Mouse (Mus musculus) heart, embryonic 16.5 days (tissue): ENCODE results near the gene Pex19. TPM values are rescaled to one million over a fixed set of nuclear protein-coding genes. Genes with fewer than 3 reads are reported as not detected.

Source experiments
- ATAC-seq: fragments of 200-750 bp; cut with Nextera tagmentation; replicated peaks from 2 replicates; pipeline ENCODE4 v1.8.0; 2017; ENCODE audit warnings: moderate number of reproducible peaks; ENCODE audit not compliant: insufficient read depth, low FRiP score; ENCODE audit errors: extremely low read depth
- H3K27ac ChIP-seq: fragments of 300-500 bp; sonication (generic); 2 replicates; pipeline ENCODE4 v1.5.1; 2014; ENCODE audit warnings: mild to moderate bottlenecking, low read length, control low read depth, moderate library complexity
- H3K27me3 ChIP-seq: fragments of 300-500 bp; sonication (generic); 2 replicates; pipeline ENCODE4 v1.6.1; 2014; ENCODE audit warnings: low read length, mixed read lengths; ENCODE audit not compliant: control insufficient read depth, insufficient read depth
- H3K36me3 ChIP-seq: fragments of 300-500 bp; sonication (generic); 2 replicates; pipeline ENCODE4 v1.6.1; 2014; ENCODE audit not compliant: control insufficient read depth, insufficient read depth
- H3K4me1 ChIP-seq: fragments of 300-500 bp; sonication (generic); 2 replicates; pipeline ENCODE4 v1.6.1; 2014; ENCODE audit warnings: low read length, mixed read lengths; ENCODE audit not compliant: control insufficient read depth, insufficient read depth
- H3K4me2 ChIP-seq: fragments of 300-500 bp; sonication (generic); 2 replicates; pipeline ENCODE4 v1.6.1; 2014; ENCODE audit warnings: low read depth, mild to moderate bottlenecking, control low read depth, low read length
- H3K4me3 ChIP-seq: fragments of 300-500 bp; sonication (generic); 2 replicates; pipeline ENCODE4 v1.5.1; 2014; ENCODE audit warnings: mild to moderate bottlenecking, control low read depth, low read length
- H3K9ac ChIP-seq: fragments of 300-500 bp; sonication (generic); 2 replicates; pipeline ENCODE4 v1.6.1; 2014; ENCODE audit warnings: low read length, control low read depth
- H3K9me3 ChIP-seq: fragments of 300-500 bp; sonication (generic); replicated peaks from 2 replicates; pipeline ENCODE4 v1.6.1; 2016; ENCODE audit warnings: low read length; ENCODE audit not compliant: control insufficient read depth
- WGBS: fragments of 180-500 bp; shearing (Covaris S2); extraction: QIAGEN DNeasy Blood & Tissue Kit; methylation state at CpG from one replicate; pipeline ENCODE4 v1.1.7; 2014; 5-methylcytosine and 5-hydroxymethylcytosine counted together
- polyA plus RNA-seq: library from polyadenylated mRNA; unstranded; fragments of >200 nt; fragmentation: Nextera tagmentation; extraction: Ambion mirVana; gene quantifications from 2 replicates; pipeline ENCODE4 v1.2.1, GENCODE M21; 2015

Pex19 gene
- polyA plus RNA-seq, 1 experiment from 2014 or later = 130 TPM

DNA sequence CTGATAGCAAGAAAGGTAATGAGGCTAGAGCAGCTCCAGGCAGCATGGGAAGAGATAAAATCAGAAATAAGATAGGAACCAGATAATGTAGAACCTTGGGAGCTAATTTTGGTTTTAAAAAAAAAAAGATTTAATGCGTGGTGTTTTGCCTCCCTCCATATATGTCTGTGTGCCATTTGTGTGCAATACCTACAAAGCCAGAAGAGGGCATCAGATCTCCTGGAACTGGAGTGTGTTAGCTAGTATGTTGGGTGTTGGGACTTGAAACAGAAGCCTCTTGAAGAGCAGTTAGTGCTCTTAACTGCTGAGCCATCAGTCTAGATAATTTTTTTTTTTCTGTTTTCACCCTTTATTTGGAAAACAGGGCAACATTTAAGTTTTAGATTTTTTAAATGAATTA is 17.0 kb downstream of the Pex19 start:
- Histone ChIP-seq H3K36me3 (no peaks in the 10 kb centered on the region), H3K4me3 (no peak overlapping the region), H3K4me1 (peaks cover 4% of the 10 kb centered on the region; the same call in 1 of the 2 replicates), H3K27ac (no peak overlapping the region), H3K4me2 (no peak overlapping the region), H3K9ac (no peak overlapping the region), H3K27me3 (no peaks in the 10 kb centered on the region), H3K9me3 (no peaks in the 10 kb centered on the region)
- ATAC-seq = no peak
- WGBS = 9% methylated on average over 1 of the region's 1 CpGs

GRCm38 (mm10) chr1:172147835-172148278 is 21.3 kb downstream of the Pex19 start, which contains the start of gene Dcaf8:
TSS of gene Dcaf8 (plus strand) at chr1:172148084.
- H3K27ac ChIP-seq = peak within 1 kb of the TSS; percentile 97
- WGBS = under 1% methylated on average over 41 of the region's 42 CpGs
- H3K9me3 ChIP-seq = no peaks in the 10 kb centered on the region
- ATAC-seq = peak; percentile 99
- peak within 1 kb of the TSS; percentile 88 for H3K4me2 ChIP-seq
- H3K9ac ChIP-seq = peak within 1 kb of the TSS; percentile 100
- H3K27me3 ChIP-seq = no peaks in the 10 kb centered on the region
- peaks cover 20% of the 10 kb centered on the region for H3K36me3 ChIP-seq
- peaks cover 14% of the 10 kb centered on the region for H3K4me1 ChIP-seq
- peak within 1 kb of the TSS; percentile 76 for H3K4me3 ChIP-seq

DNA sequence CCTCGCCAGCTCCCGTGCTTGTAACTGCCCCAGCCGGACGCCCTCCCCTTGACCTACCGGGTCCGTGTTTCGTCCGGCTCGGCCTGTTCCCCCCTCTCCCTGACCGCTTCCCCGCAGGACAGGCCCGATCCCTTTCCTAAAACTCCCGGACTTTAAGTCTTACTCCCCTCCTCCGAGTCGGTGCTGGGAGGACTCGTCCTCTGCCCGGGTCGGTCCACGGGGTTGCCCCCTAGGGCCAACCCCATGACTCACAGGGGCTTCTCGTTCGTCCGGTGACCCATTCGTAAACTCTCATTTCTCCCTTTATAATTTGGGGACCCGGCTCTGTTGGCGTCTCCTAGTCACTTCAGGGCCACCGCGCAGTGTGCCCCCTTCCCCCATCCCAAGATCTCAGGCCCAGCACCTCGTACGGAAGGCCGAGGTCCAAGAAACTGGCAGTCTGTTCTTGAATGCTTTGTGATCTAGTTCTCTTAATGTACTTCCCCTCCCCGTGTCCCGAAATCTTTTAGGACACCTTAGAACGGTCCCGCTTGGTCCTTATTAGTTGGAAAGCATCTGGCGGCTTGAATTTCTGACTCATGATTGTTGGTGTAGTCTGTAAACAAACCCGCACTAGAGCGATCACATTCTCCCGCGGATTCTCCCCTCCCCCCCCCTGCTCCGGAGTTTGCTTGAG is 21.9 kb downstream of the Pex19 start:
- Histone ChIP-seq H3K27me3 (no peaks in the 10 kb centered on the region), H3K27ac (peak overlapping the region; percentile 97), H3K9ac (peak overlapping the region; percentile 100), H3K4me2 (peak overlapping the region; percentile 88), H3K9me3 (no peaks in the 10 kb centered on the region), H3K4me1 (peaks cover 14% of the 10 kb centered on the region), H3K36me3 (peaks cover 26% of the 10 kb centered on the region), H3K4me3 (peak overlapping the region; percentile 76)
- peak; percentile 46 for ATAC-seq
- WGBS = under 1% methylated on average over 39 of the region's 40 CpGs

DNA sequence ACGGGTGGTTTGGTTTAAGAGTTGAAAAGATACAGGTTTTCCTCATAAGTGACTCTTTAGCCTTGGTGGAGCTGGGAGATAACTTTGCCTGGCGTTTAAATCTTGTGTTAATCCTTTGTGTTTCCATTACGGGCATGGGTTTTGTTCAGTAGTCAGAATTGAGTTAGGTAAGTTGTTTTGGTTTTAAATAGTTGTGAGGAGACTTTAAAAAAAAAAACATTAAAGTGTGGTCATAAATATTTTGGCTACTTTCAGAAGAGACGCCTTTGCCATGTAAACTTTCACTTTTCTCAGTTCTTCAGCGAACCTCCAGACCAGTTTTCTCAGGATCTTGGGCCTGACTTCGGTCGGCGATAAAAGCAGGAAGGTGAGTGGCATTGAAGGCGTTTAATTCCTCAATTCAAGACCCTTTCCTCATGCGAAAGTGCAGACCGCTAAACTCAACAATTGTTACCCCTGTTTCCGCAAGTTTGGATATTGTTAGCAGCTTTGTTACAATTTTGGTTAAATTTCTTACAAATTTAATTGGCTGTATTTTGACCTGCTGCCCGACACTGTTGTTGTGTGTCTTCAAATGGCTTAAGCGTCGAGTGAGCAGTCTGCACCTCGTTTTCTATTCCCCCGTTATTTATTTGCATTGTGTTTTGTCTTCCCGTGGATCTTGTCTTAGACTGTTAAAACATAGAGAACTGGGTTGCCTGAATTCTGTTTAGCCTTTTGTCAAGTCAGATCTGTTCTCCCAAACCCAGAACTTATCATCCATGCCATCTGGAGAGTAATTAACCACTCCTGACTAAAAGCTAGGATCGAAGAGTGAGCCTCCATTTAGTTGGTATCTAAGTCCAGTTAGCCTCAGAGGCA is 22.6 kb downstream of the Pex19 start:
- Histone ChIP-seq H3K27ac (peak overlapping the region; percentile 97), H3K4me1 (peaks cover 14% of the 10 kb centered on the region), H3K9me3 (no peaks in the 10 kb centered on the region), H3K36me3 (peaks cover 26% of the 10 kb centered on the region), H3K9ac (peak overlapping the region; percentile 100), H3K4me2 (peak overlapping the region; percentile 88), H3K4me3 (peak overlapping the region; percentile 76), H3K27me3 (no peaks in the 10 kb centered on the region)
- no peak for ATAC-seq
- WGBS = 10% methylated on average over 19 of the region's 19 CpGs

DNA sequence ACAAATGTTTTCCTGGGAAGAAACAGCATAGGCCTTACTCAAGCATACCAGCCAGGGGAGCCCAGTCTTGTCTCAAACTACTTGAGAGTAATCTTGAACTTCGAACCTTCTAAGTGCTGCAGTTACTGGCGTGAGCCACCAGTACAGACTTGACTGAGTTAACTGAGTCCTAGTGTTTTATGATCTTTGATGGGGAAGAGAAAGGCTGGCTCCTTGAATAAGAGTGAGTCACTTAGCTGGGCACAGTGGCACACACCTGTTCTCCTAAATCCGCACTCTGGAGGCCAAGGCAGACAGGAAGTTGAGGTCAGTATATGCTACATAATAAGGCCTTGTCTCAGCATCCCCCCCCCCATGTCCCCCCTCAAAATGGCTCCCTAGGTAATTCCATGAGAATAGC is 28.0 kb downstream of the Pex19 start:
- WGBS = 80% methylated on average over 3 of the region's 3 CpGs
- no peaks in the 10 kb centered on the region for H3K27me3 ChIP-seq
- H3K9ac ChIP-seq = no peak overlapping the region
- H3K9me3 ChIP-seq = no peaks in the 10 kb centered on the region
- H3K27ac ChIP-seq = no peak overlapping the region
- no peak for ATAC-seq
- peaks cover 10% of the 10 kb centered on the region for H3K4me1 ChIP-seq
- no peak overlapping the region for H3K4me3 ChIP-seq
- H3K36me3 ChIP-seq = peaks cover 43% of the 10 kb centered on the region
- no peak overlapping the region for H3K4me2 ChIP-seq

- no peaks in the 10 kb centered on the region for H3K9me3 ChIP-seq
- H3K4me3 ChIP-seq = no peak overlapping the region
- H3K27ac ChIP-seq = no peak overlapping the region
- no peak overlapping the region for H3K9ac ChIP-seq
- no peak for ATAC-seq
- H3K4me2 ChIP-seq = no peak overlapping the region
- peaks cover 38% of the 10 kb centered on the region for H3K36me3 ChIP-seq
- H3K4me1 ChIP-seq = peaks cover 7% of the 10 kb centered on the region
- 90% methylated on average over 3 of the region's 3 CpGs for whole genome bisulfite sequencing
- no peaks in the 10 kb centered on the region for H3K27me3 ChIP-seq
Observed at GRCm38 (mm10) chr1:172155518-172155917, 29.0 kb downstream of the Pex19 start.

DNA sequence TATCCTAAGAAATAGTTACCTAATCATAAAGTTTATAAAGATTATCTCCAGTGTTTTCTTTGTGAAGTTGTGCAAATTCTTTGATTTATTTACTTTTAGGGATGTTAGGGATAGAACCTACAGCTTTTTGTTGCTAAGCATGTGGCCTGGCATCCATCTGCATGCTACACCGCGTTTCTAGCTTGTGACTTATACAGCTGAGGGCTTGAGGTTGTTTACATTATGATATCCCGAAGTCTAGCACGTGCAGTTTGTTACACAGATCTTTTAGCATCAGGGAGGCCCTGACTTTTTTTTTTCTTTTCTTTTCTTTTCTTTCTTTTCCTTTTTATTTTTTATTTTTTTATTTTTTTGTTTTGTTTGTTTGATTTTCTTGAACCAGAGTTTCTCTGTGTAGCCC is 33.4 kb downstream of the Pex19 start:
- Histone ChIP-seq H3K27me3 (no peaks in the 10 kb centered on the region), H3K9ac (no peak overlapping the region), H3K4me2 (peak overlapping the region; percentile 22), H3K9me3 (no peaks in the 10 kb centered on the region), H3K36me3 (peaks cover 11% of the 10 kb centered on the region; the same call in 1 of the 2 replicates), H3K27ac (peak overlapping the region; percentile 71), H3K4me3 (no peak overlapping the region), H3K4me1 (peaks cover 19% of the 10 kb centered on the region)
- no peak for ATAC-seq
- WGBS = 23% methylated on average over 4 of the region's 4 CpGs

DNA sequence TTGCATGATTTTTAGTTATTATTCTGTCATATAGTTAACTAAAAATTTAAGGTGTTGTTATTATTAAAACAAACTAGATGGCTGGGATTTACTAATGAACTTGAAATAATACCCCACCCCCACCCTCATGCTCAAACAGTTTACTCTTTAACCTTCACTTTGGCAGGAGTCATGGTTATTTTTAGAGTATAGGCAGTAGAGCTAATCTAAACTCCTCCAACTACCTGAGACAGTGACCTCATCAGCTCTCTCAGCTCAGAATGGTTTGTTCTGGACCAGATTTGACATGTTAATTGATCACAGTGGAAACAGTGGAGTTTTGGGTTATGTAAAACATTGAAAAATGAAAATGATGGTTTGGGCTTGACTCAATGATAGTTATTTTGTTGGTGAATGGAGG is 34.0 kb downstream of the Pex19 start:
- peak; percentile 75; the same call in 1 of the 2 replicates for ATAC-seq

DNA sequence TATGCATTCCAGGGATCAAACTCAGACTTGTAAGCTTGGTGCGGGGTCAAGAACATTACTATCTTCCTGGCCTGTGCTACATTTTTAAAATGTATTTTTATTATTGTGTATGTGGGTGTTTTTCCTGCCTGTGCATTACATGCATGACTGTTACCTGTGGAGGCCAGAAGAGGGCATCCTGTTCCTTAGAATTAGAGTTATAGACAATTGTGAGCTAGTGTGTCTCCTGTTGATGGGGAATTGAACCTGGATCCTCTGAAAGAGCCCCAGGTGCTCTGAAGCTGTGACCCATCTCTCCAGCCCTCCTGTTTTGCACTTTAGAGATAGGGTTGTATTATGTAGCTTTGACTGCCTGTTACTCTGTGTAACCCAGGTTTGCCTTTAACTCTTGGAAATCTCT is 35.5 kb downstream of the Pex19 start:
- ATAC-seq = no peak

More for the DNA sequence above, 34.0 kb downstream of the Pex19 start:
- peak overlapping the region; percentile 89 for H3K27ac ChIP-seq
- H3K4me1 ChIP-seq = peaks cover 19% of the 10 kb centered on the region
- H3K9ac ChIP-seq = peak overlapping the region; percentile 50; the same call in 1 of the 2 replicates
- H3K4me3 ChIP-seq = no peak overlapping the region
- H3K4me2 ChIP-seq = peak overlapping the region; percentile 22
- H3K27me3 ChIP-seq = no peaks in the 10 kb centered on the region
- peaks cover 14% of the 10 kb centered on the region; the same call in 1 of the 2 replicates for H3K36me3 ChIP-seq
- no peaks in the 10 kb centered on the region for H3K9me3 ChIP-seq

More for the DNA sequence above, 35.5 kb downstream of the Pex19 start:
- 85% methylated on average over 1 of the region's 1 CpGs for WGBS
- Histone ChIP-seq H3K27ac (no peak overlapping the region), H3K9me3 (no peaks in the 10 kb centered on the region), H3K4me1 (peaks cover 19% of the 10 kb centered on the region), H3K36me3 (peaks cover 16% of the 10 kb centered on the region), H3K27me3 (no peaks in the 10 kb centered on the region), H3K4me3 (no peak overlapping the region), H3K9ac (no peak overlapping the region), H3K4me2 (no peak overlapping the region)
